Mouse (Mus musculus) heart, postnatal 36 days (tissue): ENCODE measurements at regions not wholly inside any gene's neighbourhood (a gene's known extent, or its start where the extent isn't known, plus 50 kb on each side); places are given as distances from the start of the nearest gene placed in this dataset.

ENCODE experiments used
- DNase-seq, 2 experiments: peaks; one replicate each; pipeline ENCODE4 v3.0.0; 2021 to 2022
- intact Hi-C: fragments of 180-260 bp; cut with DNase I; formaldehyde crosslinking; loops from one replicate; pipeline ENCODE4 v1.15.1; 2025

DNA sequence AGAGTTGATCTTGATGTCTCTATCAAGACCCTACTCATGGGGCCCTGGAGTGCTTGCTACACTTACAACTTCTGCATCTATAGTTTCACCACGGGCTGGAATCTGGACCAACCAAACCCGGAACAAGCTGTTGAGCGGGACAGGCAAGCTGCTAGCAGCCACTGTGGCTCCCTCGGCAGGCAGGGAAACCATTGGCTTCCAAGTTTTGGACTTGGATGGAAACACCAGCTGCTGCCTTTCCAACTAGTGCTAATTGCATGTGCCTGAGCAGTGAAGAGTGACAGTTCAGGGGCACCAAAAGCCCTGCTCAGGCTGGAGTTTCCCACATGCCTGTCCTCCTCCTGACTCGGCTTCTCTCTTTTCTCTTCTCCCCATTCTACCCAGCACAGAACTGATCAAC lies 257.8 kb downstream of the Tcerg1l start:
- intact Hi-C loops, result no loop called here
- DNase-seq, result no peak

DNA sequence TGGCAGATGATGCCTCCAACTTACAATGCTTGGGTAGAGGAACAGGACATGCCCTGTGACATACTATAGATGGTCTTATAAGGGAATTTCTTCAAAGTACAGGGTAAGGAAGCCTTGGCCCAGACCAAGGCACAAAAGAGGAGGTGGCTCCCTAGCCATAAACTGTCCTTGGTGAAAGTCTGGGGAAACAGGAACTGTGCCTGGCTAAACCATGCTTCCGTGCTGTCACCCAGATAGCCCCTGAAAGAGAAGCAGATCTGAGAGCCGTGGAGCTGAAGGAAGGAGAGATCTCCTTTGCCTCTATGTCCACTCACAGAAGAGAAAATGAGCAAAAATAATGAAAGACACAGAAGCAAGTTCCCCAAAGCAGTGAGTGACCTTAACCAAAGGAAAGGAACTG lies 248.0 kb downstream of the Tcerg1l start:
- intact Hi-C loops, result no loop called here
- DNase-seq, result no peak

- intact Hi-C loops, result no loop called here
- DNase-seq, result no peak
Measured at GRCm38 (mm10) chr7:138153455-138154167, 243.9 kb downstream of the Tcerg1l start.
